Mouse (Mus musculus): ENCODE data around the gene Thegl.
"Not testable (repeated sequence)": the region's sequence is repeated elsewhere in the genome, so short reads cannot be mapped to it uniquely, and the experiment has no call there.

Gene Thegl

GRCm38 (mm10) chr5:77093961-77094360, 78.1 kb downstream of the Thegl start:
- DNase-seq (ENCODE audit: extremely low read depth, insufficient read length, low spot score): no peak

- DNase-seq (ENCODE audit: extremely low read depth, insufficient read length, low spot score): peak; percentile 66
Observed at GRCm38 (mm10) chr5:77094510-77095491, 79.0 kb downstream of the Thegl start.

GRCm38 (mm10) chr5:77096194-77096593, 80.4 kb downstream of the Thegl start:
- DNase-seq (ENCODE audit: extremely low read depth, insufficient read length, low spot score): not testable (repeated sequence)

GRCm38 (mm10) chr5:77097686-77098085, 81.9 kb downstream of the Thegl start:
- DNase-seq (ENCODE audit: extremely low read depth, insufficient read length, low spot score): no peak

- no peak for DNase-seq (ENCODE audit: extremely low read depth, insufficient read length, low spot score)
Observed at GRCm38 (mm10) chr5:77098874-77099273, 83.1 kb downstream of the Thegl start.

- no peak for DNase-seq (ENCODE audit: extremely low read depth, insufficient read length, low spot score)
Observed at GRCm38 (mm10) chr5:77099317-77099996, 83.6 kb downstream of the Thegl start.

GRCm38 (mm10) chr5:77099997-77100380, 84.2 kb downstream of the Thegl start:
- no peak for DNase-seq (ENCODE audit: extremely low read depth, insufficient read length, low spot score)

- no peak for DNase-seq (ENCODE audit: extremely low read depth, insufficient read length, low spot score)
Observed at GRCm38 (mm10) chr5:77100691-77101090, 84.9 kb downstream of the Thegl start.

- DNase-seq (ENCODE audit: extremely low read depth, insufficient read length, low spot score): no peak
Observed at GRCm38 (mm10) chr5:77102522-77103365, 86.9 kb downstream of the Thegl start.

- no peak for DNase-seq (ENCODE audit: extremely low read depth, insufficient read length, low spot score)
Observed at GRCm38 (mm10) chr5:77107146-77107822, 91.5 kb downstream of the Thegl start.

GRCm38 (mm10) chr5:77108806-77109205, 93.0 kb downstream of the Thegl start:
- DNase-seq (ENCODE audit: extremely low read depth, insufficient read length, low spot score): no peak

GRCm38 (mm10) chr5:77109814-77110213, 94.0 kb downstream of the Thegl start:
- DNase-seq (ENCODE audit: extremely low read depth, insufficient read length, low spot score): no peak
